Mouse (Mus musculus): ENCODE measurements around the gene Fbxw2. TPM values are rescaled to one million over a fixed set of nuclear protein-coding genes. Genes with fewer than 3 reads are reported as not detected.

Fbxw2 gene
- total and polyA plus RNA-seq, 2 experiments from 2014 or later, result 120 to 130 TPM

DNA sequence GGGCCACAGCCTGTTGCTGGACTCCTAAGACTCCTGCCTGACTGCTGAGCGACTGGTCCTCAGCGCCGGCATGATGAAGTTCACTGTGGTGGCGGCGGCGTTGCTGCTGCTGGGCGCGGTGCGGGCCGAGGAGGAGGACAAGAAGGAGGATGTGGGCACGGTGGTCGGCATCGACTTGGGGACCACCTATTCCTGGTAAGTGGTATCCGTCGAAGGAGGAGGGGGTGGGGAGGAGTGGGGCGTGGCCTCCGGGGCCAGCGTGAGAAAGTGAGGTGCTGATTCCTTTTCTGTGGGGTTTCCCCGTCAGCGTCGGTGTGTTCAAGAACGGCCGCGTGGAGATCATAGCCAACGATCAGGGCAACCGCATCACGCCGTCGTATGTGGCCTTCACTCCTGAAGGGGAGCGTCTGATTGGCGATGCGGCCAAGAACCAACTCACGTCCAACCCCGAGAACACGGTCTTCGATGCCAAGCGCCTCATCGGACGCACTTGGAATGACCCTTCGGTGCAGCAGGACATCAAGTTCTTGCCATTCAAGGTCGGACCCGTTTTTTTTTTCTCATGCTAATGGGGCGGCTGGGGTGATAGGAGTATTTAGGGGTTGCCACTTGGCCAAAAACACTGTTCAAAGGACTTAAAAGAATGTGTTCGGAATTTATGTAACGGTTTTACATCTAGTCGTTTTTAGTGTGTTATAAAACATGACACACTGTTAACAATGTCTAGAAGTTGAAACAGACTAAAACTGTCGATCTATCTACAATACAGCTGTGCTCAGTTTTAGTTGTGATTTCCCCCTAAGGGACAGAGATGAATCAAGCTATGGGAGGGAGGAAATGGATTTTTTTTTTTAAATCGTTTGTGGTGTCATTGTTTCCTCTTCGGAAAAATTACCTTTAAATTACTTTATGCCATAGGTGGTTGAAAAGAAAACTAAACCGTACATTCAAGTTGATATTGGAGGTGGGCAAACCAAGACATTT, 53.6 kb downstream of the Fbxw2 start:
- H3K4me3 ChIP-seq (ENCODE audit: low read depth, low read length), result peak overlapping the region; percentile 93
- TF ChIP-seq CTCF (IDR thresholded peaks at IDR 0.05; ENCODE audit: low read depth), result no peak
- peaks cover 24% of the 10 kb centered on the region for H3K4me1 ChIP-seq (ENCODE audit: insufficient read depth)
- peaks cover 38% of the 10 kb centered on the region for H3K36me3 ChIP-seq (ENCODE audit: insufficient read depth)
- DNase-seq (no peak), ATAC-seq (peak; percentile 12)
- H3K27ac ChIP-seq (ENCODE audit: low read depth, low read length), result peak overlapping the region; percentile 91
- no peaks in the 10 kb centered on the region for H3K27me3 ChIP-seq (ENCODE audit: insufficient read depth, low read length)
- 4% methylated on average over 50 of the region's 50 CpGs for WGBS
- H3K9ac ChIP-seq, result peak overlapping the region; percentile 98
- peak overlapping the region; percentile 71 for H3K4me2 ChIP-seq (ENCODE audit: low read depth)
- no peaks in the 10 kb centered on the region for H3K9me3 ChIP-seq (ENCODE audit: low read length)

DNA sequence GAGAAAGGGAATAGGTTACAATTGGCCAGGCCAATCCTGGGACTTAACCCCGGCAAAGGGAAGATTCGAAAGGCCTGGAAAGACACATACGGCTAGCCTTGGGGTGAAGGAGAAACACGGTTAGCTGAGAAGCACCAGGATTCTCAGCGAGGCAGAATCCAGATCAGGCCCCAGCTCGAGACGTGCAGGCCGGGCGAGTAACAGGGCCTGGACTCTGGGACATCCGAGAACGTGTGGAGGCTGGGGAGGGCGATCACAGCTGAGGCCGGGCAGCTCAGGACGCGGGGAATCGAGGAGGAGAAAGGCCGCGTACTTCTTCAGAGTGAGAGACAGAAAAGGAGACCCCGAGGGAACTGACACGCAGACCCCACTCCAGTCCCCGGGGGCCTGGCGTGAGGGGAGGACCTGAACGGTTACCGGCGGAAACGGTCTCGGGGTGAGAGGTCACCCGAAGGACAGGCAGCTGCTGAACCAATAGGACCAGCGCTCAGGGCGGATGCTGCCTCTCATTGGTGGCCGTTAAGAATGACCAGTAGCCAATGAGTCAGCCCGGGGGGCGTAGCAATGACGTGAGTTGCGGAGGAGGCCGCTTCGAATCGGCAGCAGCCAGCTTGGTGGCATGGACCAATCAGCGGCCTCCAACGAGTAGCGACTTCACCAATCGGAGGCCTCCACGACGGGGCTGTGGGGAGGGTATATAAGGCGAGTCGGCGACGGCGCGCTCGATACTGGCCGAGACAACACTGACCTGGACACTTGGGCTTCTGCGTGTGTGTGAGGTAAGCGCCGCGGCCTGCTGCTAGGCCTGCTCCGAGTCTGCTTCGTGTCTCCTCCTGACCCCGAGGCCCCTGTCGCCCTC, 54.5 kb downstream of the Fbxw2 start, which contains the start of gene Hspa5:
TSS of gene Hspa5 (plus strand) at position 603 of the 859 bp plus-strand sequence.
- Histone ChIP-seq H3K9me3 (ENCODE audit: low read length) (no peaks in the 10 kb centered on the region), H3K9ac (peak within 1 kb of the TSS; percentile 98), H3K36me3 (ENCODE audit: insufficient read depth) (peaks cover 31% of the 10 kb centered on the region), H3K27me3 (ENCODE audit: insufficient read depth, low read length) (no peaks in the 10 kb centered on the region), H3K4me1 (ENCODE audit: insufficient read depth) (peaks cover 21% of the 10 kb centered on the region), H3K4me2 (ENCODE audit: low read depth) (peak within 1 kb of the TSS; percentile 71), H3K4me3 (ENCODE audit: low read depth, low read length) (peak within 1 kb of the TSS; percentile 93), H3K27ac (ENCODE audit: low read depth, low read length) (peak within 1 kb of the TSS; percentile 91)
- ATAC-seq, result peak; percentile 98
- TF ChIP-seq CTCF (IDR thresholded peaks at IDR 0.05; ENCODE audit: low read depth), result no peak
- peak; percentile 100 for DNase-seq
- WGBS, result 1% methylated on average over 60 of the region's 60 CpGs

GRCm38 (mm10) chr2:34770951-34771350, 55.2 kb downstream of the Fbxw2 start:
- Histone ChIP-seq H3K9ac (peak overlapping the region; percentile 86), H3K4me3 (ENCODE audit: low read depth, low read length) (peak overlapping the region; percentile 93), H3K27me3 (ENCODE audit: insufficient read depth, low read length) (no peaks in the 10 kb centered on the region), H3K4me2 (ENCODE audit: low read depth) (peak overlapping the region; percentile 61), H3K27ac (ENCODE audit: low read depth, low read length) (peak overlapping the region; percentile 91), H3K4me1 (ENCODE audit: insufficient read depth) (peaks cover 16% of the 10 kb centered on the region), H3K36me3 (ENCODE audit: insufficient read depth) (peaks cover 25% of the 10 kb centered on the region), H3K9me3 (ENCODE audit: low read length) (no peaks in the 10 kb centered on the region)
- ATAC-seq (no peak), DNase-seq (no peak)
- WGBS, result 4% methylated on average over 6 of the region's 6 CpGs
- TF ChIP-seq CTCF (IDR thresholded peaks at IDR 0.05; ENCODE audit: low read depth), result no peak

DNA sequence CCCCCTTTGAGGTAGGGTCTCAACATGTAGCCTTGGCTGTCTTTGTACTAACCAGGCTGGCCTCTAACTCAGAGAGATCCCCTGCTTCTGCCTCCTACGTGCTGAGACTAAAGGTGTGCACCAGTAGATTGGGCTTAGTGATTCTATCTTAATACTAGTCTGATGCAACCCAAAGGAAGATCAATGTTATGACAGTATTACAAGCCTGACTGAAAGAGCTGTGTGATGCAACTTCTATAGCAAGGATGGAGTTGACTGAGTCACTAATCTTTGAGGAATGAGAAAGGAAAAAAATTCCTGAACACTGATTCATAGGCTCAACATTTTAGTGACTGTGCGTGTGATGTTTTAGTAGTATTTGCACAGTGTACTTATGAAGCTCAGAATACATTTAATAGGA, 56.1 kb downstream of the Fbxw2 start:
- H3K4me3 ChIP-seq (ENCODE audit: low read depth, low read length), result no peak overlapping the region
- H3K27me3 ChIP-seq (ENCODE audit: insufficient read depth, low read length), result no peaks in the 10 kb centered on the region
- no peak overlapping the region for H3K4me2 ChIP-seq (ENCODE audit: low read depth)
- 92% methylated on average over 2 of the region's 2 CpGs for WGBS
- no peaks in the 10 kb centered on the region for H3K9me3 ChIP-seq (ENCODE audit: low read length)
- peaks cover 17% of the 10 kb centered on the region for H3K36me3 ChIP-seq (ENCODE audit: insufficient read depth)
- peaks cover 9% of the 10 kb centered on the region for H3K4me1 ChIP-seq (ENCODE audit: insufficient read depth)
- ATAC-seq (no peak), DNase-seq (no peak)
- H3K27ac ChIP-seq (ENCODE audit: low read depth, low read length), result no peak overlapping the region
- no peak overlapping the region for H3K9ac ChIP-seq
- no peak for TF ChIP-seq CTCF (IDR thresholded peaks at IDR 0.05; ENCODE audit: low read depth)

DNA sequence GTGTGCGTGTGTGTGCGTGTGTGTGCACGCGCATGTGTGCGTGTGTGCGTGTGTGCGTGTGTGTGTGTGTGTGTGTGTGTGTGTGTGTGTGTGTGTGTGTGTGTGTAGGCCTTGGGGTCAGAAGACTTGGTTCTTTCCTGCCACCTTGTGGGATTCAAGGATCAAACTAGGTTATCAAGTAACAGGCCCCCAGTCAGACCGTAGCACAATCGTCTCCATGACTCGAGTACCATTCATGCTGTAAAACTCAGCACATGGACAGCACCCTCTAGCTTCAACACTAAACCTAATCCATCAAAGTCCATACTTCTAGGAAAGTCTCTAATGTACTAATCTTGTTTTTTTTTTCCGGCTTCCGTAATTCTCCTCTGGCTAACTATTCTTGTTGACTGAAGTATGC, 61.3 kb downstream of the Fbxw2 start:
- H3K36me3 ChIP-seq (ENCODE audit: insufficient read depth), result no peaks in the 10 kb centered on the region
- ATAC-seq (no peak), DNase-seq (no peak)
- no peak overlapping the region for H3K4me2 ChIP-seq (ENCODE audit: low read depth)
- WGBS, result 57% methylated on average over 12 of the region's 12 CpGs
- 0 out of 2 replicates have a peak, but pooled peaks have one; percentile 2 for TF ChIP-seq CTCF (IDR thresholded peaks at IDR 0.05; ENCODE audit: low read depth)
- no peaks in the 10 kb centered on the region for H3K9me3 ChIP-seq (ENCODE audit: low read length)
- H3K27ac ChIP-seq (ENCODE audit: low read depth, low read length), result no peak overlapping the region
- H3K4me3 ChIP-seq (ENCODE audit: low read depth, low read length), result no peak overlapping the region
- H3K27me3 ChIP-seq (ENCODE audit: insufficient read depth, low read length), result no peaks in the 10 kb centered on the region
- H3K9ac ChIP-seq, result no peak overlapping the region
- no peaks in the 10 kb centered on the region for H3K4me1 ChIP-seq (ENCODE audit: insufficient read depth)

DNA sequence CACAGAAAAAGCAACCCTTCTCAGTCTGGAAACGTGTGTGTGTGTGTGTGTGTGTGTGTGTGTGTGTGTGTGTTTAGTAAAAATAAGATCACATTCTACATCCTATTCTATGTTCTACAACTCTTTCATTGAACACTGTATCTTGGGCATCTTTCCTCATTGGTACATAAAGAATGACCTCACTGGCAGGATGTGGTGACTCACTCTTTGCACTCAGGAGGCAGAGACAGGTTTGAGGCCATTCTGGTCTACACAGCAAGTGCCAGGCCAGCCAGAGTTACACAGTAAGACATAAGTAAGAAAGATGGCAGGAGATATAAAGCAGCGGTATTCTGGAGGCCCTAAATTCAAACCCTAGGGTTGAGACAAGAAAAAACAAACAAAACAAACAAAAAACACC, 63.2 kb downstream of the Fbxw2 start:
- no peak overlapping the region for H3K4me3 ChIP-seq (ENCODE audit: low read depth, low read length)
- no peaks in the 10 kb centered on the region for H3K36me3 ChIP-seq (ENCODE audit: insufficient read depth)
- no peaks in the 10 kb centered on the region for H3K9me3 ChIP-seq (ENCODE audit: low read length)
- 65% methylated on average over 2 of the region's 2 CpGs for whole genome bisulfite sequencing
- no peak for TF ChIP-seq CTCF (IDR thresholded peaks at IDR 0.05; ENCODE audit: low read depth)
- no peak overlapping the region for H3K9ac ChIP-seq
- no peaks in the 10 kb centered on the region for H3K4me1 ChIP-seq (ENCODE audit: insufficient read depth)
- ATAC-seq (no peak), DNase-seq (no peak)
- no peak overlapping the region for H3K27ac ChIP-seq (ENCODE audit: low read depth, low read length)
- no peak overlapping the region for H3K4me2 ChIP-seq (ENCODE audit: low read depth)
- H3K27me3 ChIP-seq (ENCODE audit: insufficient read depth, low read length), result no peaks in the 10 kb centered on the region
